Mouse (Mus musculus) thymus, postnatal 4 days (tissue): ENCODE data around the gene Ubac2.

ENCODE experiments used
- DNase-seq: peaks from one replicate; pipeline ENCODE4 v3.0.0; 2021

Ubac2 gene

GRCm38 (mm10) chr14:121983009-121983933, 104.9 kb downstream of the Ubac2 start:
- no peak for DNase-seq

GRCm38 (mm10) chr14:121985477-121985876, 107.1 kb downstream of the Ubac2 start:
- DNase-seq, result no peak

- DNase-seq, result no peak
Observed at GRCm38 (mm10) chr14:121986028-121986427, 107.6 kb downstream of the Ubac2 start.

GRCm38 (mm10) chr14:121987287-121987686, 108.9 kb downstream of the Ubac2 start:
- DNase-seq, result no peak

- DNase-seq, result no peak
Observed at GRCm38 (mm10) chr14:121987691-121988090, 109.3 kb downstream of the Ubac2 start.

GRCm38 (mm10) chr14:121989331-121989730, 110.9 kb downstream of the Ubac2 start:
- no peak for DNase-seq

- DNase-seq, result no peak
Observed at GRCm38 (mm10) chr14:121989869-121990268, 111.4 kb downstream of the Ubac2 start.

- DNase-seq, result no peak
Observed at GRCm38 (mm10) chr14:121990897-121991296, 112.5 kb downstream of the Ubac2 start.

GRCm38 (mm10) chr14:121991921-121992320, 113.5 kb downstream of the Ubac2 start:
- DNase-seq, result peak; percentile 64

GRCm38 (mm10) chr14:121992395-121993280, 114.2 kb downstream of the Ubac2 start:
- peak; percentile 46 for DNase-seq

- peak; percentile 49 for DNase-seq
Observed at GRCm38 (mm10) chr14:121993616-121994015, 115.2 kb downstream of the Ubac2 start.

GRCm38 (mm10) chr14:121994171-121994700, 115.8 kb downstream of the Ubac2 start:
- DNase-seq, result peak; percentile 22

- DNase-seq, result no peak
Observed at GRCm38 (mm10) chr14:121994846-121995556, 116.6 kb downstream of the Ubac2 start.

GRCm38 (mm10) chr14:121995557-121995870, 117.1 kb downstream of the Ubac2 start:
- DNase-seq, result peak; percentile 14

- peak; percentile 12 for DNase-seq
Observed at GRCm38 (mm10) chr14:121996786-121997185, 118.4 kb downstream of the Ubac2 start.

GRCm38 (mm10) chr14:121999455-121999854, 121.0 kb downstream of the Ubac2 start:
- peak; percentile 28 for DNase-seq

- DNase-seq, result peak; percentile 31
Observed at GRCm38 (mm10) chr14:122000346-122001105, 122.1 kb downstream of the Ubac2 start.

GRCm38 (mm10) chr14:122002224-122002623, 123.8 kb downstream of the Ubac2 start:
- DNase-seq, result no peak

- DNase-seq, result no peak
Observed at GRCm38 (mm10) chr14:122003812-122004211, 125.4 kb downstream of the Ubac2 start.

- no peak for DNase-seq
Observed at GRCm38 (mm10) chr14:122008261-122008660, 129.8 kb downstream of the Ubac2 start.

- DNase-seq, result peak; percentile 76
Observed at GRCm38 (mm10) chr14:122009502-122009901, 131.1 kb downstream of the Ubac2 start.

- DNase-seq, result no peak
Observed at GRCm38 (mm10) chr14:122010301-122010700, 131.9 kb downstream of the Ubac2 start.
